Mouse (Mus musculus): ENCODE measurements around the gene Rapgef4. TPM values are rescaled to one million over a fixed set of nuclear protein-coding genes. Genes with fewer than 3 reads are reported as not detected.
A peak's percentile ranks its signal among the peaks of the same experiment; 100 is the strongest.

Rapgef4 gene
- polyA plus RNA-seq, 1 experiment from 2014 or later, result 18.3 TPM

DNA sequence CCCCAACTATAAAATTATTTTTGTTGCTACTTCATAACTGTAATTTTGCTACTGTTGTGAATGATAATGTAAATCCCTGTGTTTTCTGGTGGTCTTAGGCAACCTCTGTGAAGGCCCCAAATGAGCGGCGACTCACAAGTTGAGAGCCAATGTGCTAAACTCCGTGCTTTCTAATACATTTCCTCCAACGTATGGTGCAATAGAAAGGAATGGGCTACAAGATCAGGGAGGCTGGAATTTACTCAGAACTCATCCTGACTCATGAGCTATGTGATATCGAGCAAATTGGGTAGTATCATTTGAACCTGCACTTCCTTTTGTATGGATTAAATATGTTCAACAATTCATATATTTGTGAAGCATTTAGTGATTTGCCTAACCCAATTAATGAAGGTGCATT is 299.5 kb downstream of the Rapgef4 start:
- no peak overlapping the region for H3K4me2 ChIP-seq (ENCODE audit: low read length)
- 93% methylated on average over 5 of the region's 5 CpGs for WGBS
- no peaks in the 10 kb centered on the region for H3K27me3 ChIP-seq (ENCODE audit: control insufficient read depth, insufficient read depth, low read length)
- H3K9me3 ChIP-seq (ENCODE audit: control insufficient read depth, low read length), result no peaks in the 10 kb centered on the region
- H3K36me3 ChIP-seq (ENCODE audit: control insufficient read depth, insufficient read depth, low read length), result no peaks in the 10 kb centered on the region
- DNase-seq (no peak), ATAC-seq (ENCODE audit: low FRiP score, low TSS enrichment) (no peak)
- no peak overlapping the region for H3K4me3 ChIP-seq (replicated peaks; ENCODE audit: low read depth, low read length)
- no peaks in the 10 kb centered on the region for H3K4me1 ChIP-seq (ENCODE audit: control insufficient read depth, insufficient read depth, low read length)
- H3K9ac ChIP-seq (replicated peaks; ENCODE audit: low read length), result no peak overlapping the region
- H3K27ac ChIP-seq (replicated peaks; ENCODE audit: low read depth, low read length), result no peak overlapping the region

DNA sequence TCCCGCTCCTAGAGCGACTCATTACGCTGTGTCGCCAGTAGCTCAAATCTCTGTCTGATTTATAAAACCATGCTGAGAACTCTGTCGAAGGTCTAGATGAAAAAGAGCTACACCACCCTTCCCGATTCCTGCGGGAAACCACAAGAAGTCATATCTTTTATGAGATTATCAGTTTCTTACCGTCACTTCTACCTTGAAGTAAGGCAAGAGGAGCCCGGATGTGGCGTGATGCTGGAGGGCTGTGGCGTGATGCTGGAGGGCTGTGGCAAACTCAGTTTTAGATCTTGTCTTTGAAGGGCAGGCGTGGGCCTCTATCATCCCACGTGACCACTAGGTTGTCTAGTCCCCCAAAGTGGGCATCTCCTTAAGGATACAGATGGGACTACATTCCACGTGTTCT is 300.9 kb downstream of the Rapgef4 start:
- Histone ChIP-seq H3K27me3 (ENCODE audit: control insufficient read depth, insufficient read depth, low read length) (no peaks in the 10 kb centered on the region), H3K9ac (replicated peaks; ENCODE audit: low read length) (no peak overlapping the region), H3K36me3 (ENCODE audit: control insufficient read depth, insufficient read depth, low read length) (no peaks in the 10 kb centered on the region), H3K4me1 (ENCODE audit: control insufficient read depth, insufficient read depth, low read length) (no peaks in the 10 kb centered on the region), H3K27ac (replicated peaks; ENCODE audit: low read depth, low read length) (no peak overlapping the region), H3K4me2 (ENCODE audit: low read length) (no peak overlapping the region), H3K9me3 (ENCODE audit: control insufficient read depth, low read length) (no peaks in the 10 kb centered on the region), H3K4me3 (replicated peaks; ENCODE audit: low read depth, low read length) (no peak overlapping the region)
- ATAC-seq (ENCODE audit: low FRiP score, low TSS enrichment) (no peak), DNase-seq (no peak)
- 92% methylated on average over 14 of the region's 14 CpGs for WGBS

GRCm38 (mm10) chr2:72282733-72283132 is 301.7 kb downstream of the Rapgef4 start:
- Histone ChIP-seq H3K36me3 (ENCODE audit: control insufficient read depth, insufficient read depth, low read length) (no peaks in the 10 kb centered on the region), H3K4me3 (replicated peaks; ENCODE audit: low read depth, low read length) (no peak overlapping the region), H3K9ac (replicated peaks; ENCODE audit: low read length) (no peak overlapping the region), H3K9me3 (ENCODE audit: control insufficient read depth, low read length) (no peaks in the 10 kb centered on the region), H3K27ac (replicated peaks; ENCODE audit: low read depth, low read length) (no peak overlapping the region), H3K27me3 (ENCODE audit: control insufficient read depth, insufficient read depth, low read length) (no peaks in the 10 kb centered on the region), H3K4me1 (ENCODE audit: control insufficient read depth, insufficient read depth, low read length) (no peaks in the 10 kb centered on the region), H3K4me2 (ENCODE audit: low read length) (no peak overlapping the region)
- 87% methylated on average over 4 of the region's 4 CpGs for WGBS
- DNase-seq (no peak), ATAC-seq (ENCODE audit: low FRiP score, low TSS enrichment) (no peak)

- Histone ChIP-seq H3K4me3 (replicated peaks; ENCODE audit: low read depth, low read length) (no peak overlapping the region), H3K27ac (replicated peaks; ENCODE audit: low read depth, low read length) (no peak overlapping the region), H3K4me1 (ENCODE audit: control insufficient read depth, insufficient read depth, low read length) (no peaks in the 10 kb centered on the region), H3K4me2 (ENCODE audit: low read length) (no peak overlapping the region), H3K9ac (replicated peaks; ENCODE audit: low read length) (no peak overlapping the region), H3K27me3 (ENCODE audit: control insufficient read depth, insufficient read depth, low read length) (no peaks in the 10 kb centered on the region), H3K36me3 (ENCODE audit: control insufficient read depth, insufficient read depth, low read length) (no peaks in the 10 kb centered on the region), H3K9me3 (ENCODE audit: control insufficient read depth, low read length) (no peaks in the 10 kb centered on the region)
- WGBS, result 81% methylated on average over 7 of the region's 7 CpGs
- DNase-seq, result no peak
- ATAC-seq (ENCODE audit: low FRiP score, low TSS enrichment), result no peak
These were observed 303.6 kb downstream of the Rapgef4 start for GRCm38 (mm10) chr2:72284689-72285088.

GRCm38 (mm10) chr2:72285256-72285887 is 304.3 kb downstream of the Rapgef4 start, which contains the start of gene Map3k20:
TSS of gene Map3k20 (plus strand) at chr2:72285637.
- H3K9ac ChIP-seq (replicated peaks; ENCODE audit: low read length), result peak within 1 kb of the TSS; percentile 74
- peak within 1 kb of the TSS; percentile 99 for H3K4me2 ChIP-seq (ENCODE audit: low read length)
- no peak within 1 kb of the TSS for H3K27ac ChIP-seq (replicated peaks; ENCODE audit: low read depth, low read length)
- no peaks in the 10 kb centered on the region for H3K36me3 ChIP-seq (ENCODE audit: control insufficient read depth, insufficient read depth, low read length)
- H3K4me1 ChIP-seq (ENCODE audit: control insufficient read depth, insufficient read depth, low read length), result no peaks in the 10 kb centered on the region
- H3K4me3 ChIP-seq (replicated peaks; ENCODE audit: low read depth, low read length), result peak within 1 kb of the TSS; percentile 78
- H3K27me3 ChIP-seq (ENCODE audit: control insufficient read depth, insufficient read depth, low read length), result no peaks in the 10 kb centered on the region
- ATAC-seq (ENCODE audit: low FRiP score, low TSS enrichment) (peak; percentile 67; the same call in 1 of the 2 replicates), DNase-seq (peak; percentile 81)
- H3K9me3 ChIP-seq (ENCODE audit: control insufficient read depth, low read length), result no peaks in the 10 kb centered on the region
- WGBS, result 2% methylated on average over 49 of the region's 50 CpGs

- Histone ChIP-seq H3K36me3 (ENCODE audit: control insufficient read depth, insufficient read depth, low read length) (no peaks in the 10 kb centered on the region), H3K4me1 (ENCODE audit: control insufficient read depth, insufficient read depth, low read length) (no peaks in the 10 kb centered on the region), H3K9me3 (ENCODE audit: control insufficient read depth, low read length) (no peaks in the 10 kb centered on the region), H3K9ac (replicated peaks; ENCODE audit: low read length) (peak overlapping the region; percentile 74), H3K27ac (replicated peaks; ENCODE audit: low read depth, low read length) (no peak overlapping the region), H3K27me3 (ENCODE audit: control insufficient read depth, insufficient read depth, low read length) (no peaks in the 10 kb centered on the region), H3K4me3 (replicated peaks; ENCODE audit: low read depth, low read length) (peak overlapping the region; percentile 78), H3K4me2 (ENCODE audit: low read length) (peak overlapping the region; percentile 99)
- peak; percentile 46; the same call in 1 of the 2 replicates for ATAC-seq (ENCODE audit: low FRiP score, low TSS enrichment)
- under 1% methylated on average over 59 of the region's 60 CpGs for WGBS
- peak; percentile 49 for DNase-seq
These were observed 305.0 kb downstream of the Rapgef4 start for GRCm38 (mm10) chr2:72285888-72286661.

GRCm38 (mm10) chr2:72287142-72287541 is 306.1 kb downstream of the Rapgef4 start:
- Histone ChIP-seq H3K4me1 (ENCODE audit: control insufficient read depth, insufficient read depth, low read length) (no peaks in the 10 kb centered on the region), H3K4me3 (replicated peaks; ENCODE audit: low read depth, low read length) (no peak overlapping the region), H3K27me3 (ENCODE audit: control insufficient read depth, insufficient read depth, low read length) (no peaks in the 10 kb centered on the region), H3K27ac (replicated peaks; ENCODE audit: low read depth, low read length) (no peak overlapping the region), H3K9me3 (ENCODE audit: control insufficient read depth, low read length) (no peaks in the 10 kb centered on the region), H3K9ac (replicated peaks; ENCODE audit: low read length) (no peak overlapping the region), H3K4me2 (ENCODE audit: low read length) (no peak overlapping the region), H3K36me3 (ENCODE audit: control insufficient read depth, insufficient read depth, low read length) (no peaks in the 10 kb centered on the region)
- peak; percentile 19 for DNase-seq
- no peak for ATAC-seq (ENCODE audit: low FRiP score, low TSS enrichment)
- 73% methylated on average over 4 of the region's 4 CpGs for WGBS

- DNase-seq, result no peak
- Histone ChIP-seq H3K27me3 (ENCODE audit: control insufficient read depth, insufficient read depth, low read length) (no peaks in the 10 kb centered on the region), H3K27ac (replicated peaks; ENCODE audit: low read depth, low read length) (no peak overlapping the region), H3K4me1 (ENCODE audit: control insufficient read depth, insufficient read depth, low read length) (no peaks in the 10 kb centered on the region), H3K9me3 (ENCODE audit: control insufficient read depth, low read length) (no peaks in the 10 kb centered on the region), H3K9ac (replicated peaks; ENCODE audit: low read length) (no peak overlapping the region), H3K4me3 (replicated peaks; ENCODE audit: low read depth, low read length) (no peak overlapping the region), H3K4me2 (ENCODE audit: low read length) (no peak overlapping the region), H3K36me3 (ENCODE audit: control insufficient read depth, insufficient read depth, low read length) (no peaks in the 10 kb centered on the region)
- WGBS, result 93% methylated on average over 10 of the region's 11 CpGs
- no peak for ATAC-seq (ENCODE audit: low FRiP score, low TSS enrichment)
These were observed 308.0 kb downstream of the Rapgef4 start for GRCm38 (mm10) chr2:72288932-72289534.

Measured in midbrain, embryonic 14.5 days (tissue).